Mouse (Mus musculus): ENCODE measurements around the gene Atg10. TPM values are rescaled to one million over a fixed set of nuclear protein-coding genes. Genes with fewer than 3 reads are reported as not detected.

Gene Atg10
- polyA plus RNA-seq, 1 experiment from 2014 or later = 7.3 TPM

DNA sequence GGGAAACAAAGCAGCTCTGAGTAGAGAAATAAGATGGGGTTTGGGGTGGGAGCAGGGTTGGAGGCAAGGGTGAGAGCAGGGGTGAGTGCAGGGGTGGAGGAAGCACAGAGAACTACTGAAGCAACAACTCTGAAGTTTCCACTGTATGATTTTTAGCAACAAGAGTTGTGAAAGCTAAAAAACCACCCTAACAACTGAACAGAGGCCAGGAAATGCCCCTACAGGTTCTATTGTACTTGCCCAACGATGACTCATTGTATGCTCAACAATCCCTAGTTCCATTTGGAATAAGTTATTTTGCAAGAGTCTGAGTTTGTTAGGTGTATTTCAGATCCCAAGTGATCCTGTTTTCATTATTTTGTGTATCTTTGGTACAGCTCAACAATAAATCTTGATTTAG, 182.5 kb downstream of the Atg10 start:
- WGBS (ENCODE audit: missing documents) = 89% methylated on average over 1 of the region's 1 CpGs
- Histone ChIP-seq H3K79me2 (ENCODE audit: inconsistent target) (no peaks in the 10 kb centered on the region), H3K4me3 (ENCODE audit: inconsistent target) (no peak overlapping the region), H3K36me3 (ENCODE audit: inconsistent target) (no peaks in the 10 kb centered on the region), H3K27ac (no peak overlapping the region)

DNA sequence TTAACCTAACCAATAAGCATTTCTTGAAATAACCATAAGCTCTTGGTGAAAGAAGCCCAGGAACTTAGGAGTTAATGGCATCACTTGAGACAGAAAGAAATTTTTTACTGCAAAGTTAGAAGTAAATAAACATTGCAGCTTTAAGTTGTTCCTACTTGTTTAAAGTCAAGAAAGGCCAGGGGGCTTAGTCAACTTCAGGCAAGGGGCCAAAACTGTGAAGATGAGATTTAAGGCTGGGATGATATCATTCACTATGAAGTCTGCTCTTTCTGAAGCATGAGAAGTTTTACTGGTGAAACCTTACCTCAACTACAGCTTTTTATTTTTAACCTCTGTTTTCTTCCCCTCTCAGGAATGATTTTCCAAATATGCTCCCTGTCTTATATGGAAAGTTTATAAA, 183.3 kb downstream of the Atg10 start:
- Histone ChIP-seq H3K27ac (no peak overlapping the region), H3K79me2 (ENCODE audit: inconsistent target) (no peaks in the 10 kb centered on the region), H3K36me3 (ENCODE audit: inconsistent target) (no peaks in the 10 kb centered on the region)

DNA sequence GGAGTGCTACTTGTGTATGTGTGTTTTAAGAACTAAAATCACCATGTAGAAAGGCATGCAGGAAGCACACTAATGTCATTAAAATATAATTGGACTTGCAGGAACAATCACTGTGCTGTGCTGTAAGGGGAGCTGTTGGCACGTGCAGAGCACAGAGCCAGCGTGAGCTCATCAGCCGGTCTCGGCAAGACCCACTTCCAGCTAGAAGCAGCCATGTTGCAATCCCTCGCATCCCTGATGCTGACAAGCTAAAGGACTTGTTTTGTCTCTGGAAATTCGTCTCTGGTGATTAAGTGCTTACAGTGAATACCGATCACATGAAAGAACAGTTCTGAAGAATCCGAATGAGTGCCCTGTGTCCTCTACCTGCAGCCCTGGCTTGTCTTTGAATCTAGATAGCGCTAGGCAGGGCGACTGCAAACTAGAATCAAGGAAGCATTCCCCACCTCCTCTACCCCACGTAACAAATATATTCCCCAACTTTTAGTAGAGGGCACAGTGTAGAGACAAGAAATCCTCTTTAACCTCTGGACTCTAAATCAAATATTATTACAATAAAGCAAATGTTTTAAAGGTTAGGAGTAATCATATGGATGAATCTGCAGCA, 184.5 kb downstream of the Atg10 start:
- no peak overlapping the region for H3K4me3 ChIP-seq (ENCODE audit: inconsistent target)
- H3K36me3 ChIP-seq (ENCODE audit: inconsistent target) = no peaks in the 10 kb centered on the region
- 88% methylated on average over 11 of the region's 11 CpGs for WGBS (ENCODE audit: missing documents)
- no peak overlapping the region for H3K27ac ChIP-seq
- no peaks in the 10 kb centered on the region for H3K79me2 ChIP-seq (ENCODE audit: inconsistent target)

More for the DNA sequence above, 183.3 kb downstream of the Atg10 start:
- no peak overlapping the region for H3K4me3 ChIP-seq (ENCODE audit: inconsistent target)

DNA sequence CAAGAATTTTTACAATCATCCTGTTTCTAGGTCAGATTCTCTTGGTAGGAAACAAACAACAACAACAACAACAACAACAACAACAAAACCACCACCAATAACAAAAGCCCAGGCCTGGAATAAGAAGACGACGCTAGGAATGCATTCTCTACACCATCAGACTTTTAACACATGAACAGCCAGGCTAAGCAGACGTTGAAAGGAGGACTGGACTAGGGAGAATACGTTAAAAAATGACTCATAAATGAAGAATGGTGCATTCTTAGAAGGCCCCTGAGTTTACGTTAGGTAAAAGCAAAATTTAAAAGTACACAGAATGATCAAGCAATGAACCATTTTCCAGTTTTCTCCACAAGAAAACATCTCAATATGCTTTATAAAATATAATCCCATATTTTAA, 185.1 kb downstream of the Atg10 start:
- Histone ChIP-seq H3K4me3 (ENCODE audit: inconsistent target) (no peak overlapping the region), H3K27ac (no peak overlapping the region), H3K79me2 (ENCODE audit: inconsistent target) (no peaks in the 10 kb centered on the region), H3K36me3 (ENCODE audit: inconsistent target) (no peaks in the 10 kb centered on the region)
- 94% methylated on average over 5 of the region's 5 CpGs for WGBS (ENCODE audit: missing documents)

DNA sequence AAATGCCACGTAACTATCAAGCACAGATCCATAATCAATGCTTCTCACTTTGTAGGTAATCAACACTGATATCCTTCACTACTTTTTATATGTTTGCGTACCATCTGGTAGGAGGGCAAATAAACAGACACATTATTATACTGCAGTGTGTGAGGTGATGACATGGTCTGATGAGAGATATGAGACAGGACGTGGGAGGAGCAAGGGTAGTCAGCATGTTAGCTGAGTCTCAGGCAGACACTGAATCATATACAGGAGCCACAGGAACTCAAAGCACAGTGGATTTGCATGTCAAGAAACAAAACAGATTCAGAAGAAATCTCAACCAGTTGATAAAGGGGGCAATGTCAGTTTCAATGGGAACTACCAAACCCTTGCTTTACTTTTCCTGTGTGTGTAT, 185.7 kb downstream of the Atg10 start:
- Histone ChIP-seq H3K36me3 (ENCODE audit: inconsistent target) (no peaks in the 10 kb centered on the region), H3K27ac (no peak overlapping the region), H3K4me3 (ENCODE audit: inconsistent target) (no peak overlapping the region), H3K79me2 (ENCODE audit: inconsistent target) (no peaks in the 10 kb centered on the region)
- WGBS (ENCODE audit: missing documents) = 100% methylated on average over 3 of the region's 3 CpGs

DNA sequence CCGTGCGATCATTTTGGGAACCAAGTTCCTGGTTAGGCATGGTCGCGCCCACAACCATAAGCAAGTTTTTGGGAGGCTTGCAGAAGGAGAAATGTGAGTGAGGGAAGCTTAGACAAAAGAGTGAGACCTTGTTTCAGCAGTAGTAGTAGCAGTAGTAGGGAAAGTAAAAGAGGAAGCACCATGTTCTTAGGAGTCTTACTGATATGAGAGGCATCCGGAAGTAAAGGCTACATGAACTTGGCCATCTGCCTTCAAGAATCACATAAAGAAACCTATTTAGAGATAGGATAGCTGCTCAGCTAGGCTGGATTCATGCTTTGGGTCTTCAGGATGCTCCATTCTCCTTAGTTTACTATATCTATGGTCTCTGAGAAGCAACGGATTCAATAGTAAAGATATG, 186.4 kb downstream of the Atg10 start:
- 97% methylated on average over 6 of the region's 6 CpGs for WGBS (ENCODE audit: missing documents)
- Histone ChIP-seq H3K36me3 (ENCODE audit: inconsistent target) (no peaks in the 10 kb centered on the region), H3K27ac (no peak overlapping the region), H3K4me3 (ENCODE audit: inconsistent target) (no peak overlapping the region), H3K79me2 (ENCODE audit: inconsistent target) (no peaks in the 10 kb centered on the region)

- WGBS (ENCODE audit: missing documents) = 100% methylated on average over 2 of the region's 2 CpGs
- Histone ChIP-seq H3K36me3 (ENCODE audit: inconsistent target) (no peaks in the 10 kb centered on the region), H3K27ac (no peak overlapping the region), H3K79me2 (ENCODE audit: inconsistent target) (no peaks in the 10 kb centered on the region), H3K4me3 (ENCODE audit: inconsistent target) (no peak overlapping the region)
These were observed 191.9 kb downstream of the Atg10 start for GRCm38 (mm10) chr13:91031836-91032235.

DNA sequence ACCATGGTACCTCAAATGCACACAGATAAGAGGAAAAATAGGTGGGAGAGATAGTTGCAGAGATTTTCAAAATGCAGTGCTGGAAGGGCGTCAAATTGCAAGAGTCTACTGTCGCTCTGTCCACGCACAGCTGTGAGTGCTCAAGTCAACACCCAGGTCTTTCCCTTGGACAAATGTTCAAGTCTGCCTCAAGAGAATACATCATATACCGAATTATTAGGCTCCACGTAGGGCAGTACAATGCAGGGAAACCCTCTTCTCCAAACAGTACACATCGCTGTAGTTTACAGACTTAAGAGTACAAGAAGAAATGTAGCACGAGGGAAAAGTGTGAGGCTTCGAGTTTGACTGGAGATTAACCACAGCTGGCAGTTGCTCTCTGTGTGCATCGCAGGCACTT, 200.3 kb downstream of the Atg10 start:
- Histone ChIP-seq H3K36me3 (ENCODE audit: inconsistent target) (no peaks in the 10 kb centered on the region), H3K4me3 (ENCODE audit: inconsistent target) (no peak overlapping the region), H3K79me2 (ENCODE audit: inconsistent target) (no peaks in the 10 kb centered on the region), H3K27ac (no peak overlapping the region)
- 96% methylated on average over 9 of the region's 9 CpGs for WGBS (ENCODE audit: missing documents)

- no peaks in the 10 kb centered on the region for H3K79me2 ChIP-seq (ENCODE audit: inconsistent target)
- no peaks in the 10 kb centered on the region for H3K36me3 ChIP-seq (ENCODE audit: inconsistent target)
- WGBS (ENCODE audit: missing documents) = 95% methylated on average over 3 of the region's 3 CpGs
- no peak overlapping the region for H3K27ac ChIP-seq
- H3K4me3 ChIP-seq (ENCODE audit: inconsistent target) = no peak overlapping the region
These were observed 211.9 kb downstream of the Atg10 start for GRCm38 (mm10) chr13:91011851-91012250.

GRCm38 (mm10) chr13:90995034-90995629, 228.6 kb downstream of the Atg10 start:
- H3K36me3 ChIP-seq (ENCODE audit: inconsistent target) = no peaks in the 10 kb centered on the region
- no peak overlapping the region for H3K27ac ChIP-seq
- H3K79me2 ChIP-seq (ENCODE audit: inconsistent target) = no peaks in the 10 kb centered on the region
- H3K4me3 ChIP-seq (ENCODE audit: inconsistent target) = no peak overlapping the region
- 91% methylated on average over 2 of the region's 2 CpGs for WGBS (ENCODE audit: missing documents)

- Histone ChIP-seq H3K36me3 (ENCODE audit: inconsistent target) (no peaks in the 10 kb centered on the region), H3K79me2 (ENCODE audit: inconsistent target) (no peaks in the 10 kb centered on the region), H3K27ac (no peak overlapping the region), H3K4me3 (ENCODE audit: inconsistent target) (no peak overlapping the region)
- 91% methylated on average over 13 of the region's 13 CpGs for WGBS (ENCODE audit: missing documents)
These were observed 230.2 kb downstream of the Atg10 start for GRCm38 (mm10) chr13:90993602-90994001.

- Histone ChIP-seq H3K27ac (no peak overlapping the region), H3K79me2 (ENCODE audit: inconsistent target) (no peaks in the 10 kb centered on the region), H3K36me3 (ENCODE audit: inconsistent target) (no peaks in the 10 kb centered on the region), H3K4me3 (ENCODE audit: inconsistent target) (no peak overlapping the region)
- WGBS (ENCODE audit: missing documents) = 89% methylated on average over 5 of the region's 5 CpGs
These were observed 230.8 kb downstream of the Atg10 start for GRCm38 (mm10) chr13:90992948-90993347.

DNA sequence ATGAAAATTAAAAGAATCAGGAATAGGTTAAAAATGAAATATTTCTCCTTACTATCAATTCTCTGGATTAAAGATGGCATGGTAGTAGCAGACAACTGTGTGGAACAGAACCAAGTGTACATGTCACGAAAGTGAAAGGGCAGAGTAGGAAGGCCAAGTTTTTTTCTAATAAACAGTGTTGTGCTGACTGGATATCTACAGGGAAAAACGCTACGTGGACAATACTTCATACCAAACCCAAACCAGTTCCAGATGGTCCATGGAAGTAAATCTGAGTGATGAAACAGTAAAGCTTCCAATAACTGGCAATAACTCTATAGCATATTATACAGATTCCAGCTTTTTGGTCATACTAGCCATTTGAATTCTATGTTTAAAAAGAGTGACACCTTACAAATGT, 235.5 kb downstream of the Atg10 start:
- no peak overlapping the region for H3K4me3 ChIP-seq (ENCODE audit: inconsistent target)
- 89% methylated on average over 3 of the region's 3 CpGs for WGBS (ENCODE audit: missing documents)
- no peak overlapping the region for H3K27ac ChIP-seq
- H3K79me2 ChIP-seq (ENCODE audit: inconsistent target) = no peaks in the 10 kb centered on the region
- H3K36me3 ChIP-seq (ENCODE audit: inconsistent target) = no peaks in the 10 kb centered on the region

- no peaks in the 10 kb centered on the region for H3K36me3 ChIP-seq (ENCODE audit: inconsistent target)
- H3K79me2 ChIP-seq (ENCODE audit: inconsistent target) = no peaks in the 10 kb centered on the region
- WGBS (ENCODE audit: missing documents) = 96% methylated on average over 3 of the region's 3 CpGs
- no peak overlapping the region for H3K4me3 ChIP-seq (ENCODE audit: inconsistent target)
- no peak overlapping the region for H3K27ac ChIP-seq
These were observed 238.4 kb downstream of the Atg10 start for GRCm38 (mm10) chr13:90985417-90985816.

GRCm38 (mm10) chr13:90984073-90984472, 239.7 kb downstream of the Atg10 start:
- no peaks in the 10 kb centered on the region for H3K79me2 ChIP-seq (ENCODE audit: inconsistent target)
- no peak overlapping the region for H3K27ac ChIP-seq
- no peak overlapping the region for H3K4me3 ChIP-seq (ENCODE audit: inconsistent target)
- WGBS (ENCODE audit: missing documents) = 0% methylated on average over 2 of the region's 2 CpGs
- H3K36me3 ChIP-seq (ENCODE audit: inconsistent target) = no peaks in the 10 kb centered on the region

- Histone ChIP-seq H3K79me2 (ENCODE audit: inconsistent target) (no peaks in the 10 kb centered on the region), H3K27ac (no peak overlapping the region), H3K4me3 (ENCODE audit: inconsistent target) (no peak overlapping the region), H3K36me3 (ENCODE audit: inconsistent target) (no peaks in the 10 kb centered on the region)
- 100% methylated on average over 1 of the region's 1 CpGs for WGBS (ENCODE audit: missing documents)
These were observed 242.0 kb downstream of the Atg10 start for GRCm38 (mm10) chr13:90981798-90982197.

Measured in macrophage (primary cell).